Mouse (Mus musculus) liver, embryonic 14.5 days (tissue): ENCODE measurements around the gene Ubtd1. TPM values are rescaled to one million over a fixed set of nuclear protein-coding genes. Genes with fewer than 3 reads are reported as not detected.

Experiments used
- ATAC-seq: fragments of 200-750 bp; cut with Nextera tagmentation; 2 replicates; pipeline ENCODE4 v1.8.0; 2017; ENCODE audit warnings: moderate number of reproducible peaks, mild to moderate bottlenecking, moderate library complexity; ENCODE audit not compliant: insufficient read depth
- DNase-seq, 3 experiments: peaks; one replicate each; pipeline ENCODE4 v3.0.0-alpha.2; 2012 to 2013; ENCODE audit warnings: low read depth in 3 of 3, low spot score in 3 of 3
- H3K27ac ChIP-seq: fragments of 300-500 bp; sonication (generic); 2 replicates; pipeline ENCODE4 v1.5.1; 2014; ENCODE audit warnings: moderate library complexity, mild to moderate bottlenecking, control low read depth, inconsistent platforms
- H3K27me3 ChIP-seq: fragments of 300-500 bp; sonication (generic); 2 replicates; pipeline ENCODE4 v1.6.1; 2014; ENCODE audit warnings: mild to moderate bottlenecking, low read length, moderate library complexity; ENCODE audit not compliant: control insufficient read depth, insufficient read depth
- H3K36me3 ChIP-seq: fragments of 300-500 bp; sonication (generic); replicated peaks from 2 replicates; pipeline ENCODE4 v1.6.1; 2014; ENCODE audit warnings: low read depth; ENCODE audit not compliant: control insufficient read depth, insufficient read depth
- H3K4me1 ChIP-seq, 2 experiments: fragments of 200-500 bp in 1 of 2; fragments of 300-500 bp in 1 of 2; sonication (generic) in 1 of 2; replicated peaks; 2 replicates each; pipeline ENCODE4 v1.6.1; 2012 to 2014; ENCODE audit warnings: antibody characterized with exemption in 1 of 2, inconsistent platforms in 1 of 2, low read length in 1 of 2; ENCODE audit not compliant: control insufficient read depth in 2 of 2, insufficient read depth in 2 of 2
- H3K4me2 ChIP-seq: fragments of 300-500 bp; sonication (generic); 2 replicates; pipeline ENCODE4 v1.6.1; 2014; ENCODE audit warnings: low read depth, mild to moderate bottlenecking, control low read depth, moderate library complexity
- H3K4me3 ChIP-seq, 2 experiments: fragments of 200-500 bp in 1 of 2; fragments of 300-500 bp in 1 of 2; sonication (generic) in 1 of 2; 2 replicates each; pipeline ENCODE4 v1.5.1; 2012 to 2014; ENCODE audit warnings: low read depth in 2 of 2, low read length in 2 of 2, mild to moderate bottlenecking in 2 of 2, control low read depth in 1 of 2, inconsistent platforms in 1 of 2, moderate library complexity in 1 of 2; ENCODE audit not compliant: insufficient read depth in 1 of 2
- H3K9ac ChIP-seq: fragments of 300-500 bp; sonication (generic); replicated peaks from 2 replicates; pipeline ENCODE4 v1.6.1; 2014; ENCODE audit warnings: mild to moderate bottlenecking, control low read depth, moderate library complexity
- H3K9me3 ChIP-seq: fragments of 300-500 bp; sonication (generic); 2 replicates; pipeline ENCODE4 v1.6.1; 2016; ENCODE audit warnings: low read length, mixed read lengths; ENCODE audit not compliant: control insufficient read depth
- CTCF ChIP-seq: IDR thresholded peaks from 2 replicates; pipeline ENCODE4 v1.5.1; 2016; ENCODE audit warnings: antibody characterized with exemption, low read depth, control low read depth
- EP300 ChIP-seq: IDR thresholded peaks from 2 replicates; pipeline ENCODE4 v1.6.1; 2016; ENCODE audit warnings: antibody characterized with exemption, low read depth
- WGBS: fragments of 180-500 bp; shearing (Covaris S2); extraction: QIAGEN DNeasy Blood & Tissue Kit; methylation state at CpG from one replicate; pipeline ENCODE4 v1.1.7; 2014; ENCODE audit not compliant: insufficient replicate concordance; 5-methylcytosine and 5-hydroxymethylcytosine counted together
- polyA plus RNA-seq, 2 experiments: library from polyadenylated mRNA; depleted of rRNA in 1 of 2; stranded (reverse) in 1 of 2; unstranded in 1 of 2; fragments of >200 nt; fragmentation: Nextera tagmentation in 1 of 2; extraction: Ambion mirVana in 1 of 2; gene quantifications; 2 replicates each; pipeline versions ENCODE4 v1.2.1 to v1.2.3; 2012 to 2014

Gene Ubtd1
- polyA plus RNA-seq, 2 experiments = 2.0 to 4.2 TPM

DNA sequence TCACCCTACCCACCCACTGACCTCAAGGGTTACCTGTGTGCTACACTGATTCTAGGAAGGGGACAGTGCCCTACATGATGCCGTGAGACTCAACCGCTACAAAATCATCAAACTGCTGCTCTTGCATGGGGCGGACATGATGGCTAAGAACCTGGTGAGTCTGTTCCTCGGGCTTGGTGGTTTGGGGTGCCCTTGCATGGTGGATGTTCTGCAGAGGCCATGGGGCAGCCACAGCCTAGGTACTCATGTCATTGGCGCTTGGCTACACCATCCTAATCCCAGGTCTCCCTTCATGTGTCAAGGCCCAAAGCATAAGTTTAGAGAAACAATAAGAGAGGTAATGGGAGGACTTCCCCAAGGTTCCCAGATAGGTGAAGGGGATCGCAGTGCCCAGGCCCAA is 62.4 kb downstream of the Ubtd1 start:
- H3K27ac ChIP-seq = no peak overlapping the region
- TF ChIP-seq CTCF = no peak
- no peak for TF ChIP-seq EP300
- no peak overlapping the region for H3K9ac ChIP-seq
- H3K27me3 ChIP-seq = no peaks in the 10 kb centered on the region
- H3K4me2 ChIP-seq = no peak overlapping the region
- no peaks in the 10 kb centered on the region for H3K36me3 ChIP-seq
- H3K9me3 ChIP-seq = no peaks in the 10 kb centered on the region
- WGBS = 77% methylated on average over 6 of the region's 6 CpGs
- H3K4me1 ChIP-seq = no peaks in the 10 kb centered on the region; a peak in 1 of 4 replicates
- DNase-seq (no peak), ATAC-seq (no peak)
- H3K4me3 ChIP-seq = no peak overlapping the region

DNA sequence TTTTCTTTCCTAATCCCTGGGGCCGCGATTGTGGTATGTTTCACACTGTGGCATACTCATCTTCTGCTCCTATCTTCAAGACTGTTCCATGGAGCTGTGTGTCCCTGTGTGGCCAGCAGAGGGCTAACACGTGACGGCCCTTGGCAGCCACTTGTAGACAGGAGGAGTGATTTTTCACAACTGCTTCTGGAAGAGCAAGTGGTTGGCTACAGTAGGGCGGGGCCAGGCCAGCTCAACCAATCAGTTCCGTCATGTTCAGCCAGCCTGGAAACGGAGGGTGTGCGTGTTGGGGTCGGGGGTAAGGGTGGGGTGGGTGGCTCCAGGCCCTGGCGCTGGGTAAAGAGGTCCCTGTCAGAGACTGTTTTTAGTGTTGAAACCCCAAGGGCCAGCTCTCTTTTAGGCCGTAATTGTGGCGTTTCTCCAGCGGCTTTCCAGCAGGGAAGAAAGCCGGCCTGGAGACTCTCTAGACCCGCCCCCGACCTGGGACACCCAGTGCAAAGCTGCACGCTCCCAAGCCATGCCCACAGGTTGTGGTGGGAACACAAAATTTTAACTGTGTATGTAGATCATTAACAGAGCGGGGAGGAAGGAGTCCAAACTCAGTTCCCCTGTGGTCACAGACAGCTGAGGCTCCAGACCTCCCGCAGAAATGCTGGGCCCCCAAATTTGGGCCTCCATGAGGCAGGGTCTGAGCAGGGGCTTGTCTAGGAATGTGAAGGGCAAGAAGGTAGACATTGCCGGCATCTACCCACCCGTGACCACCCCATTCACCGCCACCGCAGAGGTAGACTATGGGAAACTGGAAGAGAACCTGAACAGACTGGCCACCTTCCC is 63.9 kb downstream of the Ubtd1 start, which contains the start of gene Hoga1:
Gene Hoga1 (plus strand): TSS at position 342 of the 834 bp plus-strand sequence.
- H3K27ac ChIP-seq = no peak within 1 kb of the TSS
- TF ChIP-seq CTCF (peak; percentile 87), EP300 (no peak)
- WGBS = 20% methylated on average over 23 of the region's 23 CpGs
- ATAC-seq (peak; percentile 84), DNase-seq (peak; percentile 54 to 57 (median 57))
- H3K4me2 ChIP-seq = peak within 1 kb of the TSS; percentile 45
- no peak within 1 kb of the TSS; the same call in 1 of the 2 replicates for H3K9ac ChIP-seq
- H3K4me1 ChIP-seq = no peaks in the 10 kb centered on the region; a peak in 1 of 4 replicates
- H3K9me3 ChIP-seq = no peaks in the 10 kb centered on the region
- no peaks in the 10 kb centered on the region for H3K36me3 ChIP-seq
- H3K27me3 ChIP-seq = no peaks in the 10 kb centered on the region
- peak within 1 kb of the TSS; percentile 36 to 57 for H3K4me3 ChIP-seq

DNA sequence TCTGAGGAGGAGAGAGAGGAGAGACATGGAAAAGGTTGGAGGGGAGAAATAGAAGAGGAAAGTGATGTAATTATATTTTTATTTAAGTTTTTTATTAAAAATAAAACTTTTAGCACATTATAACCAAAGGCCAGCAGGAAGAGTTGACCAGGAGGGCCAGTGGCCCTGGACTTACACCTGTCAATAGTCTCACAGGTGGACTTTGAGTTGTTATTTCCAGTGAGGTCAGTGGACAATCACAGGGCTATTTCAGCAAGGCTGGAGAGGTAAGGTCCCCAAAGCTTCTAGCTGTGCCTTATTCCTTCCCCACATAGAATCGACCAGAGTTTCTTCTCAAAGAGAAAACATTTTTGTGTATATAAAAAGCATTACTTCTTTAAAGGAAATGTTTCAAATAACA is 68.7 kb downstream of the Ubtd1 start:
- Histone ChIP-seq H3K4me1 (peaks cover 0 to 2% of the 10 kb centered on the region in 2 experiments; a peak in 1 of 4 replicates), H3K4me3 (no peak overlapping the region), H3K27ac (no peak overlapping the region), H3K4me2 (no peak overlapping the region; the same call in 1 of the 2 replicates), H3K36me3 (no peaks in the 10 kb centered on the region), H3K9ac (no peak overlapping the region), H3K27me3 (no peaks in the 10 kb centered on the region), H3K9me3 (no peaks in the 10 kb centered on the region)
- no peak for DNase-seq
- WGBS = 47% methylated on average over 1 of the region's 1 CpGs
- TF ChIP-seq EP300 = no peak
- no peak for TF ChIP-seq CTCF
- ATAC-seq = no peak

DNA sequence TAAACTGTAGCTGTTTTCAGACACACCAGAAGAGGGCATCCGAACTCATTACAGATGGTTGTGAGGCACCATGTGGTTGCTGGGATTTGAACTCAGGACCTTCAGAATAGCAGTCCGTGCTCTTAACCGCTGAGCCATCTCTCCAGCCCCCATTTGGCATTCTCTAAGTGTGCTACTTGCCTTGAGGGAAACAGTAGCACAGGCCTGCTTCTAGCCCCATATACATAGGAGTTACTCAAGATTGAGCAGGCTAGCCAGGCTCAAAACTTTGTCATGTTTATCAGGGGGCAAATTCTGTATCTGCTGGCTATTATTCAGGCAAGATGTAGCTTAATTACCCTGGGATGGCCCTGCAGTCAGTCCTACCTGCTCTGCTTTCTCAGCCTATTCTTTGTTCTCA is 69.8 kb downstream of the Ubtd1 start:
- no peaks in the 10 kb centered on the region for H3K9me3 ChIP-seq
- DNase-seq = no peak
- no peaks in the 10 kb centered on the region for H3K27me3 ChIP-seq
- no peak overlapping the region for H3K4me2 ChIP-seq
- H3K36me3 ChIP-seq = no peaks in the 10 kb centered on the region
- H3K4me3 ChIP-seq = no peak overlapping the region
- TF ChIP-seq CTCF = no peak
- TF ChIP-seq EP300 = no peak
- no peak for ATAC-seq
- WGBS = 67% methylated on average over 3 of the region's 3 CpGs
- H3K27ac ChIP-seq = no peak overlapping the region
- no peak overlapping the region for H3K9ac ChIP-seq
- H3K4me1 ChIP-seq = peaks cover 0 to 2% of the 10 kb centered on the region in 2 experiments; a peak in 1 of 4 replicates

DNA sequence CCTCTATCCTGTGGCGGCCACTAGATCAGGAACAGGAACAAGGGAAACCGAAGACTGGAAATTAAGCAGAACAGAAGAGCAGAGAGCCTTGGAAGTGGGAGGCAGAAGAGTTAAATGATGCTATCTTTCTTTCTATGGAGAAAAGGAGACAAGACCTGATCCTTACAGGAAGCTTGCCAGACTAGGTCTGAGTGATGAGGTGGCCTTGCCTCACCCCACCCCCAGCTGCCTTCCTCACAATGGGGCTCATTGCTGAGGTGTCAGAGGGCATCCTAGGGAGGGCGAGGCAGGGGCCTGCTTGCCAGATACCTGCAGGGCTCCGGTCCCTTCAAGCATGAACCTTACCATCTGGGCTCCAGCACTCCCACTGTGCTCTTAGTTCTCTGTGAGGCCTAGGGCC is 70.4 kb downstream of the Ubtd1 start, which contains the start of gene 4933411K16Rik:
Gene 4933411K16Rik (plus strand): TSS at position 301 of the 400 bp plus-strand sequence.
- Histone ChIP-seq H3K36me3 (no peaks in the 10 kb centered on the region), H3K4me2 (no peak within 1 kb of the TSS), H3K27me3 (no peaks in the 10 kb centered on the region), H3K4me3 (no peak within 1 kb of the TSS), H3K27ac (no peak within 1 kb of the TSS), H3K9ac (no peak within 1 kb of the TSS), H3K4me1 (peaks cover 0 to 2% of the 10 kb centered on the region in 2 experiments; a peak in 1 of 4 replicates), H3K9me3 (no peaks in the 10 kb centered on the region)
- DNase-seq (no peak), ATAC-seq (no peak)
- WGBS = 68% methylated on average over 4 of the region's 4 CpGs
- no peak for TF ChIP-seq EP300
- TF ChIP-seq CTCF = no peak
